Mouse (Mus musculus): Measurements from ENCODE around the gene Gm44503. TPM values are rescaled to one million over a fixed set of nuclear protein-coding genes. Genes with fewer than 3 reads are reported as not detected.
A peak's percentile ranks its signal among the peaks of the same experiment; 100 is the strongest.

Gm44503 gene
- polyA plus RNA-seq, 1 experiment: not detected

DNA sequence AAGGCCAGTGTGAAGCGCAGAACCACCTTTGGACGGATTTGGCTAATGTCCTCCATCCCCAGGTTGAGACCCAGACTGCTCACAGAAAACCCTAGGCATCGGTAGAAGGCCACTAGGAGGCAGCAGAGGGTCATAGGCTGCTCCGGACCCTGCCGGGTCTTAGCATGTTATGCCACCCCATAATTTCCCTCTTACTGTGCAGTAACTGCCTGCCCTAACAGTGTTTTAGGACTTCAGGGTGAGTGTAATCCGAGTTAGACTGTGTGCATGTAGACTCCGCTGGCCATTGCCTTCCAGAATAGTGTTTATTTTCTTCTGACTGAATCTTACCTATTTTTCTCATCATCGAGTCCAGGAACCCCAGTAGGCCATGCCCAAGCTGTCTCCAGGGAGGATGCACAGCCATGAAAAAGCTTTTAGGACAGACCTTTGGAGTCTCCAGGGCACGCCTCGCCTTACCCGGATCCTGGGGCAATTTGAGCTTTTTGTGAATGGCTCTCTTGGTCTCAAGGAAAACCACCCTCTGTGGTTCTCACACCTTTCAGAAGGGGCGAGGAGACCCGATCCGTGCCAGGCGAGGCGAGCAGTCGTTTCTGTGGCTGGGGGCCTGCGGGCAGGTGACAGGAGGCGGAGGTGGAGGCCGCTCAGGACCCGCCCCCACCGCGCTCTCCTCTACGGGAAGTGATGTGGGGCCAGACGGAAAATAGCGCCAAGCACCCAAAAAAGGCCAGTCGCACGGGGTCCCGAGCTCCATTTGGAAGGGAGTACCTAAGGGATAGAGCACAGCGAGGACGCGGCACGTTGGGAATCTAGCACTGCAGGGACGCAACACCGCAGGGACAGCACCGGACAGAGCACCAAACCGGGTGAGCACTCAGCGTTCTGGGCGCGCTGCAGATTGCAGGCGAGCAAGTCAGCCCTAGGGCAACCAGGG, 85.8 kb downstream of the Gm44503 start, which contains the start of gene Rab27a:
Rab27a (plus strand) TSS at position 709 of the 934 bp plus-strand sequence.
- Histone ChIP-seq H3K4me3 (ENCODE audit: insufficient read depth, low read length) (peak within 1 kb of the TSS; percentile 66), H3K4me1 (ENCODE audit: control insufficient read depth, insufficient read depth, low read length) (peaks cover 3% of the 10 kb centered on the region), H3K27ac (ENCODE audit: insufficient read depth, low read depth, low read length) (no peak within 1 kb of the TSS)
- TF ChIP-seq CTCF (IDR thresholded peaks at IDR 0.05; ENCODE audit: low read depth, low read length) (peak; percentile 95), POLR2A (IDR thresholded peaks at IDR 0.05; ENCODE audit: borderline replicate concordance, low read depth, low read length) (no peak)

DNA sequence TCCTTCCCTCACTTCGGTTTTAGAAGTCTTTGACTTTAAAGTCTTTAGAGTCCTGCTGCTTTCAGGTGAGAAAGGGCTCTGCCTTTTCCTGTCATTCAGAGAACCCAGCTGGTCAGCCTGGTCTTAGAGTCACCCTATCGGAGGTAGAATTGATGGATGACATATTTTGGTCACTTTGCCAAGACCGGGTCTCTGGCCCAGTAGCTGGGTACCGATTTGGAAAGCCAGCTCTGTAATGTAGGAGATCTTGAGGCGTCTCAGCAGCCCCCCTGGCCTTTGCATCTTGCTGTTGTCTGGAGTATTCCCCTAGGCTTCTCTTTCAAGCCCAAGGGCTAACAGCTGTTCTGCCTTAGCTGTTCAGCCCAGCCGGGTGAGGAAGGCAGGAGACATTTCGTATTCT, 86.6 kb downstream of the Gm44503 start:
- Histone ChIP-seq H3K27ac (ENCODE audit: insufficient read depth, low read depth, low read length) (no peak overlapping the region), H3K4me1 (ENCODE audit: control insufficient read depth, insufficient read depth, low read length) (peaks cover 3% of the 10 kb centered on the region), H3K4me3 (ENCODE audit: insufficient read depth, low read length) (peak overlapping the region; percentile 66)
- no peak for TF ChIP-seq POLR2A (IDR thresholded peaks at IDR 0.05; ENCODE audit: borderline replicate concordance, low read depth, low read length)
- TF ChIP-seq CTCF (IDR thresholded peaks at IDR 0.05; ENCODE audit: low read depth, low read length): no peak

- TF ChIP-seq CTCF (IDR thresholded peaks at IDR 0.05; ENCODE audit: low read depth, low read length) (no peak), POLR2A (IDR thresholded peaks at IDR 0.05; ENCODE audit: borderline replicate concordance, low read depth, low read length) (no peak)
- Histone ChIP-seq H3K4me1 (ENCODE audit: control insufficient read depth, insufficient read depth, low read length) (peaks cover 3% of the 10 kb centered on the region), H3K4me3 (ENCODE audit: insufficient read depth, low read length) (no peak overlapping the region), H3K27ac (ENCODE audit: insufficient read depth, low read depth, low read length) (no peak overlapping the region)
Measured at GRCm38 (mm10) chr9:73045711-73046110, 87.1 kb downstream of the Gm44503 start.

DNA sequence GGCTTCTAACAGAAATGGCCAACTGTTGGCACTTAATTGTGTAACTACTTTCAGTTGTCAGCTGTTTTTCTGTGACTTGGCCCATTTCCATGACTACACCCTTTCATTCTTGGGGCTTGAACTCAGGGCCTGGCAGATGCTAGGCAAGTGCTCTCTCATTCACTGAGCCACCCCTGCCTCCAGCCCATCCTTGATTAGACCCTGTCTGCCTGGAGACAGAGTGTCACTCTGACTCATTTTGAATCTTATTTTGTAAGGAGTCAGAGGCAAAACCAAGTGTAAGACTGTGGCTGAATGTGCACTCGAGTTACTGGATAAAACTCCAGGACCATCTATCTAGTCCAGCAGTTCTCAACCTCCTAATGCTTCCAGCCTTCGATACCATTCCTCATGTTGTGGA, 89.3 kb downstream of the Gm44503 start:
- Histone ChIP-seq H3K27ac (ENCODE audit: insufficient read depth, low read depth, low read length) (no peak overlapping the region), H3K4me3 (ENCODE audit: insufficient read depth, low read length) (no peak overlapping the region), H3K4me1 (ENCODE audit: control insufficient read depth, insufficient read depth, low read length) (no peaks in the 10 kb centered on the region)
- TF ChIP-seq CTCF (IDR thresholded peaks at IDR 0.05; ENCODE audit: low read depth, low read length) (no peak), POLR2A (IDR thresholded peaks at IDR 0.05; ENCODE audit: borderline replicate concordance, low read depth, low read length) (no peak)

DNA sequence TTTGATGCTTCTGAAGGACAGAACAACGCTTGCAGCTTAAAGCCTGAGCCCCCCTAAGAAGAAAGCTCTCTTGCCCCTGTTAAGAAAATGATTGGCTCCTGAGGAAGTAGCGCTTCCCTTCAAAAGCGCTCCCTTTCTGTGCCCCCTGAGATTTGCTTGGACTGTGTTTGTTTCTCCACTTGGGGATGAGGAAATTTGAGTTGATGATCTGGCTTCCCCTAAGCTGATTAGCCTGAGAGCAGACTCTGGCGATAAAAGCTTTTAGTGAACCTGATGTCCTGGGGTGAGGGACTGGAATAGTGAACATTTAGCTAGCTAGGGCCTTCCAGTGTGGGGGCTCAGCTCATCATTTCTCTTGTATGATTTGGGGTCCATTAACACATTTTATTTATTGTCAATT, 90.3 kb downstream of the Gm44503 start:
- no peak for TF ChIP-seq CTCF (IDR thresholded peaks at IDR 0.05; ENCODE audit: low read depth, low read length)
- TF ChIP-seq POLR2A (IDR thresholded peaks at IDR 0.05; ENCODE audit: borderline replicate concordance, low read depth, low read length): no peak
- Histone ChIP-seq H3K4me3 (ENCODE audit: insufficient read depth, low read length) (no peak overlapping the region), H3K4me1 (ENCODE audit: control insufficient read depth, insufficient read depth, low read length) (no peaks in the 10 kb centered on the region), H3K27ac (ENCODE audit: insufficient read depth, low read depth, low read length) (no peak overlapping the region)

- H3K4me3 ChIP-seq (ENCODE audit: insufficient read depth, low read length): no peak overlapping the region
- no peaks in the 10 kb centered on the region for H3K4me1 ChIP-seq (ENCODE audit: control insufficient read depth, insufficient read depth, low read length)
- TF ChIP-seq POLR2A (IDR thresholded peaks at IDR 0.05; ENCODE audit: borderline replicate concordance, low read depth, low read length) (no peak), CTCF (IDR thresholded peaks at IDR 0.05; ENCODE audit: low read depth, low read length) (no peak)
- H3K27ac ChIP-seq (ENCODE audit: insufficient read depth, low read depth, low read length): no peak overlapping the region
Measured at GRCm38 (mm10) chr9:73049833-73050232, 91.2 kb downstream of the Gm44503 start.

GRCm38 (mm10) chr9:73050606-73051005, 92.0 kb downstream of the Gm44503 start:
- H3K27ac ChIP-seq (ENCODE audit: insufficient read depth, low read depth, low read length): no peak overlapping the region
- no peak overlapping the region for H3K4me3 ChIP-seq (ENCODE audit: insufficient read depth, low read length)
- no peak for TF ChIP-seq POLR2A (IDR thresholded peaks at IDR 0.05; ENCODE audit: borderline replicate concordance, low read depth, low read length)
- no peaks in the 10 kb centered on the region for H3K4me1 ChIP-seq (ENCODE audit: control insufficient read depth, insufficient read depth, low read length)

- Histone ChIP-seq H3K4me1 (ENCODE audit: control insufficient read depth, insufficient read depth, low read length) (no peaks in the 10 kb centered on the region), H3K4me3 (ENCODE audit: insufficient read depth, low read length) (no peak overlapping the region), H3K27ac (ENCODE audit: insufficient read depth, low read depth, low read length) (no peak overlapping the region)
- TF ChIP-seq POLR2A (IDR thresholded peaks at IDR 0.05; ENCODE audit: borderline replicate concordance, low read depth, low read length): no peak
- TF ChIP-seq CTCF (IDR thresholded peaks at IDR 0.05; ENCODE audit: low read depth, low read length): no peak
Measured at GRCm38 (mm10) chr9:73055441-73055911, 96.8 kb downstream of the Gm44503 start.

- Histone ChIP-seq H3K4me3 (ENCODE audit: insufficient read depth, low read length) (no peak overlapping the region), H3K4me1 (ENCODE audit: control insufficient read depth, insufficient read depth, low read length) (no peaks in the 10 kb centered on the region), H3K27ac (ENCODE audit: insufficient read depth, low read depth, low read length) (no peak overlapping the region)
- no peak for TF ChIP-seq CTCF (IDR thresholded peaks at IDR 0.05; ENCODE audit: low read depth, low read length)
- TF ChIP-seq POLR2A (IDR thresholded peaks at IDR 0.05; ENCODE audit: borderline replicate concordance, low read depth, low read length): no peak
Measured at GRCm38 (mm10) chr9:73059224-73059623, 100.6 kb downstream of the Gm44503 start.

DNA sequence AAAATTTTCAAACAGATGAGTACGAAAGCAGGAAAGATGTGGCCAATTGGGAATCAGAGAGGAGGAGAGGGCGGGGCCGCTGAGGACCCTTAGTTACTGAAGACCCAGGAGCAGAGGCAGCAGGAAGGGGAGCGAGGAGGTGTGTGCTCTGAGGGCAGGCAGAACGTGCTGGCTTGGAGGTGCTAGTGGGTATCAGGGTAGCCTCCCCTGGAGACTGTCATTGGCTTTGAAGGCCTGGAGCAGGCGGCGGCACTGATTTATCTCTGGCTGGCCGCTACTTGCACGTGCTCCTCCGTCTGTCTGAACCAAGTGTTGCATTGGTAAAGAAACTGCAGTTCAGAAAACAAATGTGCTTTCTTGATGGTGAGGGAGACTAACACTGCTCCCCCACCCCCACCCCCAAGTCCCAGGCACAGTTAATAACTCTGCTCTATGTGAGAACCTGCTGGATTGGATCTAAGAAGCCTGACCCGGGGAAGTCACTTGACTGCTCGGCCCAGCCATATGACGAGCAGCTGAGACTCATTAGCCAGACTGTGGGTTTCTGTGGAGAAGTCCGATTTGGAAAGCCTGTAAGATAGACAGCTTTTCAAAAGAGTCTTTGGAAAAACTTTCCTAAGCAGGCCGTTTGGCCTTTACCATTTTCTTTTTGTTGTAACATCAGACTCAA, 105.1 kb downstream of the Gm44503 start:
- no peak overlapping the region for H3K27ac ChIP-seq (ENCODE audit: insufficient read depth, low read depth, low read length)
- no peak overlapping the region for H3K4me3 ChIP-seq (ENCODE audit: insufficient read depth, low read length)
- no peaks in the 10 kb centered on the region for H3K4me1 ChIP-seq (ENCODE audit: control insufficient read depth, insufficient read depth, low read length)
- TF ChIP-seq POLR2A (IDR thresholded peaks at IDR 0.05; ENCODE audit: borderline replicate concordance, low read depth, low read length) (no peak), CTCF (IDR thresholded peaks at IDR 0.05; ENCODE audit: low read depth, low read length) (no peak)

Other genes with a start within 250 kb of the Gm44503 start
- gene Prtg, start 152.0 kb upstream of the Gm44503 start, polyA plus RNA-seq (2012; ENCODE audit: insufficient read depth, insufficient read length, missing spikeins): not detected in 2 replicates
- gene Pygo1, start 33.2 kb upstream of the Gm44503 start, polyA plus RNA-seq (2012; ENCODE audit: insufficient read depth, insufficient read length, missing spikeins): not detected in 2 replicates
- 0.34 and 0.48 TPM in 2 replicates for gene Dyx1c1, start 67 bp upstream of the Gm44503 start, polyA plus RNA-seq (2012; ENCODE audit: insufficient read depth, insufficient read length, missing spikeins)
- 6.8 and 7.7 TPM in 2 replicates for gene Ccpg1os, start 26.5 kb downstream of the Gm44503 start, polyA plus RNA-seq (2012; ENCODE audit: insufficient read depth, insufficient read length, missing spikeins)
- 91.6 and 95.8 TPM in 2 replicates for gene Ccpg1, start 26.6 kb downstream of the Gm44503 start, polyA plus RNA-seq (2012; ENCODE audit: insufficient read depth, insufficient read length, missing spikeins)
- gene Pigb, start 81.5 kb downstream of the Gm44503 start, polyA plus RNA-seq (2012; ENCODE audit: insufficient read depth, insufficient read length, missing spikeins): 12.6 and 15.3 TPM in 2 replicates
- 2.6 and 3.0 TPM in 2 replicates for gene Rab27a, start 86.0 kb downstream of the Gm44503 start, polyA plus RNA-seq (2012; ENCODE audit: insufficient read depth, insufficient read length, missing spikeins)
- gene Khdc3, start 143.0 kb downstream of the Gm44503 start, polyA plus RNA-seq (2012; ENCODE audit: insufficient read depth, insufficient read length, missing spikeins): not detected in 2 replicates
- not detected in 2 replicates for gene Gm20509, start 143.6 kb downstream of the Gm44503 start, polyA plus RNA-seq (2012; ENCODE audit: insufficient read depth, insufficient read length, missing spikeins)
- 50.6 and 51.3 TPM in 2 replicates for gene Rsl24d1, start 154.6 kb downstream of the Gm44503 start, polyA plus RNA-seq (2012; ENCODE audit: insufficient read depth, insufficient read length, missing spikeins)